In the genomic region with DNA sequence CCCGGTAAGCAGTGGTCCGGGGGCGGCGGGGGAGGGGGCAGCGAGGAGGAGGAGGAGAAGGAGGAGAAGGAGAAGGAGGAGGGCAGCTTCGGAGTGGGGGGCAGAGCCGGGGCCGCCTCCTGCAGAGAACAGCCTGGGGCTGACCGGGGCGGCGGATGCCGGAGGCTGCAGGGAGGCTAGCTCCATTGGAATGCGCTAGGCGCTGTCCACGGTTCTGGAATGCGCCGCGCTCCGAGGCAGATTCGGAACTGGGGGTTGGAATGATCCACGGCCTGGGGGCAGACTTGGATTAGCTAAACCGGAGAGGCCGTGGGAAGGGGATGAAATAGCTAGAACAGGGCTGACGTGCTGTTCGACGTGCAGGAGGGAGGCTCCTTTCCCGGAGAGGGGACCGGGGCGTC, we compare ENCODE assay signal across 8 mouse cellular contexts. TPM values are rescaled to one million over a fixed set of nuclear protein-coding genes. Genes with fewer than 3 reads are reported as not detected.
DNase-seq lines count a peak whose midpoint lies in the region; ATAC-seq lines count a peak whose summit lies in the region.

No protein-coding gene starts in this region.

- H3K36me3 ChIP-seq in embryonic facial prominence, embryonic 10.5 days (replicated peaks), result no peaks in the 10 kb centered on the region
- no peaks in the 10 kb centered on the region for H3K36me3 ChIP-seq in heart, embryonic 14.5 days (ENCODE audit: control insufficient read depth, insufficient read depth, low read length)
- no peaks in the 10 kb centered on the region for H3K36me3 ChIP-seq in kidney, embryonic 16.5 days (ENCODE audit: insufficient read depth, low read length)
- no peaks in the 10 kb centered on the region for H3K36me3 ChIP-seq in liver, embryonic 15.5 days (replicated peaks)
- H3K36me3 ChIP-seq in neural tube, embryonic 13.5 days, result no peaks in the 10 kb centered on the region

- H3K9ac ChIP-seq in heart, embryonic 14.5 days (ENCODE audit: low read length), result no peak overlapping the region
- no peak overlapping the region for H3K9ac ChIP-seq in kidney, embryonic 16.5 days (replicated peaks; ENCODE audit: low read length)
- H3K9ac ChIP-seq in liver, embryonic 15.5 days, result no peak overlapping the region
- peak overlapping the region; percentile 79 for H3K9ac ChIP-seq in neural tube, embryonic 13.5 days

- WGBS in embryonic facial prominence, embryonic 10.5 days, result 1% methylated on average over 29 of the region's 29 CpGs
- WGBS in heart, embryonic 14.5 days, result 1% methylated on average over 29 of the region's 29 CpGs
- whole genome bisulfite sequencing in kidney, embryonic 16.5 days, result under 1% methylated on average over 25 of the region's 29 CpGs
- under 1% methylated on average over 28 of the region's 29 CpGs for WGBS in liver, embryonic 15.5 days (ENCODE audit: insufficient replicate concordance)
- under 1% methylated on average over 25 of the region's 29 CpGs for whole genome bisulfite sequencing in neural tube, embryonic 13.5 days

- peaks cover 99% of the 10 kb centered on the region for H3K27me3 ChIP-seq in embryonic facial prominence, embryonic 10.5 days (replicated peaks; ENCODE audit: low read depth, poor library complexity, severe bottlenecking)
- peaks cover 82% of the 10 kb centered on the region for H3K27me3 ChIP-seq in heart, embryonic 14.5 days (ENCODE audit: control insufficient read depth, insufficient read depth, low read length)
- H3K27me3 ChIP-seq in kidney, embryonic 16.5 days (ENCODE audit: insufficient read depth, low read length), result peaks cover 72% of the 10 kb centered on the region
- H3K27me3 ChIP-seq in liver, embryonic 15.5 days, result peaks cover 93% of the 10 kb centered on the region
- peaks cover 80% of the 10 kb centered on the region for H3K27me3 ChIP-seq in neural tube, embryonic 13.5 days

- peak; percentile 28; the same call in 1 of the 2 replicates for ATAC-seq in heart, embryonic 14.5 days (ENCODE audit: insufficient number of reproducible peaks, insufficient read depth, low FRiP score, low read depth)
- peak; percentile 77 for ATAC-seq in kidney, embryonic 16.5 days (ENCODE audit: low FRiP score, low TSS enrichment)
- ATAC-seq in liver, embryonic 15.5 days (ENCODE audit: insufficient read depth), result no peak; the same call in 1 of the 2 replicates
- ATAC-seq in neural tube, embryonic 13.5 days (ENCODE audit: low read depth), result peak; percentile 20; the same call in 1 of the 2 replicates
- ATAC-seq in erythroid progenitor cell, adult 5-6 weeks (replicated peaks; ENCODE audit: low FRiP score, poor library complexity, severe bottlenecking), result no peak

- no peaks in the 10 kb centered on the region for H3K9me3 ChIP-seq in embryonic facial prominence, embryonic 10.5 days
- H3K9me3 ChIP-seq in heart, embryonic 14.5 days (ENCODE audit: control insufficient read depth, low read length), result no peaks in the 10 kb centered on the region
- H3K9me3 ChIP-seq in kidney, embryonic 16.5 days (ENCODE audit: low read length), result no peaks in the 10 kb centered on the region
- no peaks in the 10 kb centered on the region for H3K9me3 ChIP-seq in liver, embryonic 15.5 days (replicated peaks)
- no peaks in the 10 kb centered on the region for H3K9me3 ChIP-seq in neural tube, embryonic 13.5 days

- H3K4me1 ChIP-seq in embryonic facial prominence, embryonic 10.5 days, result peaks cover 53% of the 10 kb centered on the region
- H3K4me1 ChIP-seq in heart, embryonic 14.5 days (ENCODE audit: control insufficient read depth in 2 of 2, insufficient read depth in 2 of 2, low read length in 2 of 2), result peaks cover 0 to 8% of the 10 kb centered on the region in 2 experiments; a peak in 1 of 4 replicates
- peaks cover 12% of the 10 kb centered on the region for H3K4me1 ChIP-seq in kidney, embryonic 16.5 days (ENCODE audit: insufficient read depth, low read length)
- peaks cover 7% of the 10 kb centered on the region; the same call in 1 of the 2 replicates for H3K4me1 ChIP-seq in liver, embryonic 15.5 days (replicated peaks)
- H3K4me1 ChIP-seq in neural tube, embryonic 13.5 days (replicated peaks), result peaks cover 78% of the 10 kb centered on the region

- H3K27ac ChIP-seq in embryonic facial prominence, embryonic 10.5 days (replicated peaks), result no peak overlapping the region
- H3K27ac ChIP-seq in heart, embryonic 14.5 days (replicated peaks in 1 of 2; ENCODE audit: control insufficient read depth in 1 of 2, insufficient read depth in 1 of 2, low read depth in 2 of 2, low read length in 2 of 2), result no peak overlapping the region
- H3K27ac ChIP-seq in kidney, embryonic 16.5 days (ENCODE audit: low read length), result no peak overlapping the region
- no peak overlapping the region for H3K27ac ChIP-seq in liver, embryonic 15.5 days (replicated peaks)
- peak overlapping the region; percentile 89 for H3K27ac ChIP-seq in neural tube, embryonic 13.5 days (replicated peaks)

- H3K4me3 ChIP-seq in embryonic facial prominence, embryonic 10.5 days, result peak overlapping the region; percentile 56
- peak overlapping the region; percentile 11 to 35; a peak in 3 of 4 replicates for H3K4me3 ChIP-seq in heart, embryonic 14.5 days (ENCODE audit: control insufficient read depth in 1 of 2, insufficient read depth in 1 of 2, low read depth in 1 of 2, low read length in 2 of 2)
- H3K4me3 ChIP-seq in kidney, embryonic 16.5 days (ENCODE audit: low read length), result peak overlapping the region; percentile 40
- H3K4me3 ChIP-seq in liver, embryonic 15.5 days (replicated peaks), result 0 out of 2 replicates have a peak overlapping the region, but pooled peaks have one; percentile 4
- peak overlapping the region; percentile 57 for H3K4me3 ChIP-seq in neural tube, embryonic 13.5 days

- DNase-seq in layer of hippocampus, adult 11-12 months (ENCODE audit: low spot score), result peak; percentile 37
- DNase-seq in layer of hippocampus, adult 8-10 months (ENCODE audit: low spot score in 2 of 2), result no peak
- DNase-seq in embryonic facial prominence, embryonic 10.5 days (ENCODE audit: low spot score), result peak; percentile 89

- peak overlapping the region; percentile 64 for H3K4me2 ChIP-seq in heart, embryonic 14.5 days (ENCODE audit: low read length)
- peak overlapping the region; percentile 61 for H3K4me2 ChIP-seq in kidney, embryonic 16.5 days (replicated peaks; ENCODE audit: low read depth, low read length)
- H3K4me2 ChIP-seq in liver, embryonic 15.5 days, result peak overlapping the region; percentile 33
- peak overlapping the region; percentile 67 for H3K4me2 ChIP-seq in neural tube, embryonic 13.5 days

RNA-seq across cellular contexts. Expression of gene Slc12a5, which starts 7.8 kb away (rescaled TPM):
- 100 to 1,000 TPM; 370 to 437 (median 422) TPM for total RNA-seq in layer of hippocampus, adult 8-10 months (2022)
- polyA plus RNA-seq in embryonic facial prominence, embryonic 10.5 days (2016; fragmentation: Nextera tagmentation; extraction: Ambion mirVana), result 1.5 and 1.7 TPM in 2 replicates
- polyA plus RNA-seq in heart, embryonic 14.5 days (2014; fragmentation: Nextera tagmentation; extraction: Ambion mirVana), result 0.62 and 0.71 TPM in 2 replicates
- polyA plus RNA-seq in kidney, embryonic 16.5 days (2015; fragmentation: Nextera tagmentation; extraction: Ambion mirVana), result 0.85 and 0.94 TPM in 2 replicates
- polyA plus RNA-seq in liver, embryonic 15.5 days (2015; fragmentation: Nextera tagmentation; extraction: Ambion mirVana), result 0.26 and 0.37 TPM in 2 replicates
- polyA plus RNA-seq in neural tube, embryonic 13.5 days (2015; fragmentation: Nextera tagmentation; extraction: Ambion mirVana), result 20.8 and 21.3 TPM in 2 replicates
- not detected in 2 replicates for total RNA-seq in erythroid progenitor cell, adult 5-6 weeks (2015; ENCODE audit: low replicate concordance)
- not detected in 2 replicates for total RNA-seq in erythroid progenitor cell, adult 5-6 weeks (2017; ENCODE audit: low replicate concordance)

RNA-seq across cellular contexts. Expression of gene Mmp9, which starts 27.9 kb away (rescaled TPM):
- total RNA-seq in layer of hippocampus, adult 8-10 months (2022), result 1 to 10 TPM; 1.5 to 2.2 (median 2.0) TPM
- polyA plus RNA-seq in embryonic facial prominence, embryonic 10.5 days (2016; fragmentation: Nextera tagmentation; extraction: Ambion mirVana), result 0.28 and 0.77 TPM in 2 replicates
- 0.09 TPM in 1 of 2 replicates, not detected in the other for polyA plus RNA-seq in heart, embryonic 14.5 days (2014; fragmentation: Nextera tagmentation; extraction: Ambion mirVana)
- polyA plus RNA-seq in kidney, embryonic 16.5 days (2015; fragmentation: Nextera tagmentation; extraction: Ambion mirVana), result 2.5 and 3.2 TPM in 2 replicates
- polyA plus RNA-seq in liver, embryonic 15.5 days (2015; fragmentation: Nextera tagmentation; extraction: Ambion mirVana), result 5.9 and 10.2 TPM in 2 replicates
- polyA plus RNA-seq in neural tube, embryonic 13.5 days (2015; fragmentation: Nextera tagmentation; extraction: Ambion mirVana), result 16.9 and 17.1 TPM in 2 replicates
- 41.1 and 44.7 TPM in 2 replicates for total RNA-seq in erythroid progenitor cell, adult 5-6 weeks (2015; ENCODE audit: low replicate concordance)
- 21.5 and 25.3 TPM in 2 replicates for total RNA-seq in erythroid progenitor cell, adult 5-6 weeks (2017; ENCODE audit: low replicate concordance)

RNA-seq across cellular contexts. Expression of gene Zfp335, which starts 56.9 kb away (rescaled TPM):
- 10 to 100 TPM; 24.8 to 33.0 (median 29.0) TPM for total RNA-seq in layer of hippocampus, adult 8-10 months (2022)
- 17.4 and 18.2 TPM in 2 replicates for polyA plus RNA-seq in embryonic facial prominence, embryonic 10.5 days (2016; fragmentation: Nextera tagmentation; extraction: Ambion mirVana)
- polyA plus RNA-seq in heart, embryonic 14.5 days (2014; fragmentation: Nextera tagmentation; extraction: Ambion mirVana), result 6.8 and 6.9 TPM in 2 replicates
- polyA plus RNA-seq in kidney, embryonic 16.5 days (2015; fragmentation: Nextera tagmentation; extraction: Ambion mirVana), result 15.1 and 16.2 TPM in 2 replicates
- polyA plus RNA-seq in liver, embryonic 15.5 days (2015; fragmentation: Nextera tagmentation; extraction: Ambion mirVana), result 5.9 and 6.9 TPM in 2 replicates
- 13.3 and 14.2 TPM in 2 replicates for polyA plus RNA-seq in neural tube, embryonic 13.5 days (2015; fragmentation: Nextera tagmentation; extraction: Ambion mirVana)
- total RNA-seq in erythroid progenitor cell, adult 5-6 weeks (2015; ENCODE audit: low replicate concordance), result 25.2 and 25.6 TPM in 2 replicates
- total RNA-seq in erythroid progenitor cell, adult 5-6 weeks (2017; ENCODE audit: low replicate concordance), result 14.9 and 16.3 TPM in 2 replicates

Comparison
In these comparisons a context has a peak if more than half of its experiments do, and no peak if none do; other contexts are left out.
1. DNase-seq: peak in layer of hippocampus, adult 11-12 months (single experiment) and embryonic facial prominence, embryonic 10.5 days (single experiment); none in layer of hippocampus, adult 8-10 months (0 of 2).
2. H3K4me3 ChIP-seq: peak in every context shown above with its lines; median percentile 57 in neural tube, embryonic 13.5 days; 56 in embryonic facial prominence, embryonic 10.5 days; 40 in kidney, embryonic 16.5 days; 23 in heart, embryonic 14.5 days; 4 in liver, embryonic 15.5 days.
3. ATAC-seq: peak in heart, embryonic 14.5 days (single experiment), kidney, embryonic 16.5 days (single experiment) and neural tube, embryonic 13.5 days (single experiment); none in liver, embryonic 15.5 days (single experiment) and erythroid progenitor cell, adult 5-6 weeks (single experiment).
4. Peak in every context shown above with its lines, with median percentiles within 50 percentile points of each other: H3K4me2 ChIP-seq.